Mouse (Mus musculus) kidney, adult 8-10 months (tissue): ENCODE measurements at regions not wholly inside any gene's neighbourhood (a gene's known extent, or its start where the extent isn't known, plus 50 kb on each side); places are given as distances from the start of the nearest gene placed in this dataset.

Experiments used
- DNase-seq, 2 experiments: peaks; one replicate each; pipeline ENCODE4 v3.0.0; 2022

DNA sequence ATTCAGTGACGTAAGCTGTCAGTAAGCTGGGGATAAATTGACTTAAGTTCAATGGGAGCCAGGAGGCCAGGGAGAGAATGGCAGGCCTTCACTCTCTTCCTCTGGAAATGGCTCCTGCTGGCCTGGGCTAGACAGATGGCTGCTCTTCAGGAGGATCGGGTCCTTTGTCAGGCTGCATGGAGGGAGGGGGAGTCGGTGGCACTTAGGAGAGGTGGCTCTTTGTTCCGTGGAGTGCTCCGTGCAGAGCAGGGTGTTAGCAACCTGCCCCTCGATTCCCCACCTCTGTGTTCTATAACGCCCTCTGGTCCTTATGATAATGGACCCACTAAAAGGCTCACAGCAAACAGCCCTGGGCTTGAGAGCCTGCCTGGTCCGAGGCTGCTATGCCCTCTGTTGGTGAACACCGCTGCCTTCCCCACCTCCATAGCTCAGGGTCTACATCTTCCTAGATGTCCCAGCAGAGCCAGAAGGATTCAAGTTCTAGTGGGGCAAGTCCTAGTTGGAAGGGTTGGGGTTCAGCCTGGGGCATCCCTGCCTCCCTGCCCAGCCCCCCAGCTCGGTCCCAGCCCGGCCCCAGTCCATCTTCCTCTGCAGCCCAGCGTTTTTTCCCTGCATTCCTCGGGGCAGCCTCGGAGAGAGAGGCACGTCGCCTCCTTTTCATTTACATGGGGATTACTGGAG, 232.1 kb upstream of the 4930535I16Rik start:
- no peak for DNase-seq

- no peak for DNase-seq
These were observed 231.2 kb upstream of the 4930535I16Rik start for GRCm38 (mm10) chr4:124149037-124149436.

DNA sequence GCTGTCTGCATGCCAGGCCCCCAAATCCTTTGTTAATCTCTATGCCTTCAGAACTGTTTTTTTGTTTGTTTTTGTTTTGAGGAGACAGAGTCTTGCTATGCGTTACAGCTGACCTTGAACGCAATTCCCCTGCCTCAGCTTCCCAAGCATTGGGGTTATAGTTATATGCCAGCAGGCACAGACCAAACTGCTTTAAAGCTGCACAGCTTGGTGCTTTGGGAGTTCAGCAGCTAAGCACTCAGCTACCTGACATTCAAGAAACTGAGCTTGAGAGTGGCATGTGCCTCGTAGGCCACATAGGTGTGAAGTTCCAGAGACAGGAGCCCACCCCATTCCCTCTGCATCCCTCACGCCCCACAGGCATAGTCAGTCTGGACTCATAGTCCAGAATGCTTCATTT, 229.5 kb upstream of the 4930535I16Rik start:
- DNase-seq = no peak

DNA sequence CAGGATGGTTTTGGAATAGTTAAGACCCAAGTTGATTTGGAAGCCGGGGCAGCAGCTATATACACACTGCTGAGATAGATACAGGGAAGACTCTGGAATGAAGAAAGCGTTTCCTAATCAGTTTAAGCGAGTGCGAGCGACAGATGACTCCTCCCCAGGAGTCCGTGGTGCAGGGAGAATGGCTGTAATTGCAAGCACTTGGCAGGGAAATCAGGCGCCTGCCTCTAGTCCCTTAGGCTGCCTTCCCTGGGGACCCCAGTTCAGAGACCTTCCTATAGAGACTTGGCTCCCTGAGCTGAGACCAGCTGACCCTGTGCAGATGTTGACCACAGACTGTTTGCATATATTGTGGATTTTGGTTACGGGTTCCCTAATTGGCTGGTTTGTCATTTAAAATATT, 228.3 kb upstream of the 4930535I16Rik start:
- DNase-seq = no peak

GRCm38 (mm10) chr4:124143630-124144029, 225.8 kb upstream of the 4930535I16Rik start:
- no peak for DNase-seq

GRCm38 (mm10) chr4:124143226-124143625, 225.4 kb upstream of the 4930535I16Rik start:
- DNase-seq = no peak

DNA sequence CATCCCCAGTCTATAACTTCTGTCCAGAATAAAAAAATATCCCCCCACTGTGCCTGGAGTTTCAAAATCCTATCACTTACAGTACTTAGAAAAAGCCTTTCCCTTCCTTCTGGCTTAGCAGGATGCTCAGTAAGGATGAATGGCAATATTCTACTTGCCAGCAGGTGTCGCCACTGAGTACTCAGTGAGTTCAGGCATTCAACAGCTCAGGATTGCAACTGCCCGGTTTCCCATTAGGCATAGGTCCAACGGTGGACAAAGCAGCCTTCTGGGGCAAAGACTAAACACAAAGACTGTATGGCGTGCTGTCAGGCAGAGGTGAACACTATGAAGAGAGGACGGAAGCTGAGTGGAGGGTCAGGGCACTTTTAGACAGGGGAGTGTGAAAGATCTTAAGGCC, 224.3 kb upstream of the 4930535I16Rik start:
- DNase-seq = peak; percentile 63 to 89

DNA sequence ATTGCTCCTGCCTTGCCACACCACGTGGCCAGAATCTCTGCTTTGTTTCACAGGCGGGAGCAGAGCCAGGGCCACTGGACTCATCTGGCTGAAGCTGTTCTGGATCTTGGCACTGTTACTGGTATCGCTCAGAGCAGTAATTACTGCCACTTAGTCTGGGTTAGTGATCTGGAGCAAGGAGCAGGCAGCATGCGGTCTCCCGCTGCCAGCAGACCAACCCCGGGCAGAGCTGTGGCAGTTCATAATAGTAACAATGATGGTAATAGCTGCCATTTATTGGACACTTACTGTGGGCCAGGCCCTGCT, 217.3 kb upstream of the 4930535I16Rik start:
- peak; percentile 58 to 68 for DNase-seq

GRCm38 (mm10) chr4:124134341-124135164, 216.7 kb upstream of the 4930535I16Rik start:
- DNase-seq = no peak

DNA sequence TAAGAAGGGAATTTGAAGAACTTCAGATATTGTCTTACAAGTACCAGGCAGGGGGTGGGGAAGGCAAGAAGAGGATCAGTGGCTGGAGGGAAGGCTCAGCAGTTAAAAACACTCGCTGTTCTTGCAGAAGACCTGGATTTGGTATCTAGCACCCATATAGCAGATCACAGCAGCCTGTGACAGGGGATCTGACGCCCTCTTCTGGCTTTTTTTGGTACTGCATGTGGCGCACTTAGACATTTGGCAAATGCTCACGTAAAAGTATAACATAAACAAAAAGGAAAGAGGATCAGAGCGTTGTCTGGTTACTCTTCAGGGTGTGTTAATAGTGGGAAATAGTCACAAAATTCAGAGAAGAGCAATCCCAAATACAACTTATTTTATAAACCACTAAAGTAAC, 213.1 kb upstream of the 4930535I16Rik start:
- DNase-seq = no peak

DNA sequence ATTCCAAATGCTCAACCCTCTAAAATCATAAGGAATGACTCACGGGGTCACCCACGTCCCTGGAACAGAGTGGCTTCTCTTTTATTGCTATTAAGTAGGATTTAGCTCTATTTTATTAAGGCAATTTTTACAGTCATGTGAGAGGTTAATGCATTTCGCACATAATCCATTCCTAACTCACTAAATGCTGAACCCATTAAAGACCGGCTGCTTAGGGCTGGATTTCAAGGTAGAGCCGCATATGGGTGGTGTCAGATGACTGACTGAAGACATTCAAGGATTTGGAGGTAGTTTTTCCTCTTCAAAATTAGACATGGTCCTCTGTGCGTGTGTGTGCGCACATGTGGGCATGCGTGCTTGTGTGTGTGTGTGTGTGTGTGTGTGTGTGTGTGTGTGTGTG, 208.4 kb upstream of the 4930535I16Rik start:
- DNase-seq = no peak

GRCm38 (mm10) chr4:124120334-124120733, 202.5 kb upstream of the 4930535I16Rik start:
- no peak for DNase-seq

DNA sequence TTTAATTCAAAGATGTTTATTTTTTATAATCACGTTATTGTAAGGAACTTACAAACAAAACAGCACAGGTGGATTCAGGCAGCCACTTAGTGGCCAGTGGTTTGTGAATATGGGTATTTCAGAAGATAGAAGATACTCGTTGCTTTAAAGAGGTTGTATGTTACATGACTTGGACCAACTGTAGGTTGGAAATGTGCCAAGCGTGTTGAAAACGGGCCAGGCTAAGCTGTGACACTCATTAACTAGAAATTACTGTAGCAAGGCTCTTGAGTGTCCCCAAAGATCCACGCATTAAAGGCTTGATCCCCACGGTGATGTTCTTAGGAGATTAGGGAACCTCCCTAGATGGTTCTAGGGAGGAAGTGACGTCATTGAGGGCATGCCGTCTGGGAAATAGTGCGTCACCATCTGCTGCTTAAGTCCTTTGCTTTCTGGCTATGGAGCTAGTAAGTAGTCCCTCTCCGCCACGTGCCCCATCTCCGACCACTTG, 196.1 kb upstream of the 4930535I16Rik start:
- peak in 1 of 2 experiments; percentile 59 for DNase-seq

- DNase-seq = peak in 1 of 2 experiments; percentile 4
These were observed 192.9 kb upstream of the 4930535I16Rik start for GRCm38 (mm10) chr4:124110705-124111104.

DNA sequence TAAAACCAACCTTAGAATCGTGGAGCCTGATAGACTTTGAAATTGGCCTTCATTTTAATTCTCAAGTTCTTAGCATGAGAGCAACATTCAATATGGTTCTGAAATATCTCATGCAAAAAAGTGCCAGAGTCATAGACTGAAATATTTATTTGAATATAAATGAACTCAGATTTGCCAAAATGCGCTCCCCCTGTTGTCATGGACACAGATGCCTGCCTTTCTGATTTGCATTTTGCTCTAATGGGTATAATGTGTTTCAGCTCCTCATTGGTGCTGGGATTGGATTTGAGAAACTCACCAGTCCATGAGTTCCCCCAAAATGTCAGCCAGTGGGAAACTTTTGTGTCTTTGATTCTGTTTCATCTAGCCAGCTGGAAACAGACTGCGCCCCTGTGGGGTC, 191.5 kb upstream of the 4930535I16Rik start:
- no peak for DNase-seq

DNA sequence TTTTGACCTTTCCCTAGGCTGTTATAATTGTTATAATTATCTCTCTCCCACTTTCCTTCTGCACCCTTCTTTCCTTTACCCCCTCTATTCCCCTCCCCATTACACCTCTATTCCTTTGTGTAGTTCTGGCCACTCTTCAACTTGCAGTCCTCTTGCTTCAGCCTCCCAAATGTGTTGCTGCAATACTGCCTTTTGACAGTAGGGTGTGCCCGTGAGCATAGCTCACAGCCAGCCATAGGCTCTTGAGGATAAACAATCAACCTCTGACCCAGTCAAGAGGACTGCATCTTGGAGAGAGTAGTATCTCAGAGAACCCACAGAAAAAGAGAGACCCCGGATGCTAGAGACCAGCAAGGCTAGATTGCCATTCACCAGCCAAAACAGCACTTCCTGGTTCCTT, 184.9 kb upstream of the 4930535I16Rik start:
- DNase-seq = peak in 1 of 2 experiments; percentile 50

DNA sequence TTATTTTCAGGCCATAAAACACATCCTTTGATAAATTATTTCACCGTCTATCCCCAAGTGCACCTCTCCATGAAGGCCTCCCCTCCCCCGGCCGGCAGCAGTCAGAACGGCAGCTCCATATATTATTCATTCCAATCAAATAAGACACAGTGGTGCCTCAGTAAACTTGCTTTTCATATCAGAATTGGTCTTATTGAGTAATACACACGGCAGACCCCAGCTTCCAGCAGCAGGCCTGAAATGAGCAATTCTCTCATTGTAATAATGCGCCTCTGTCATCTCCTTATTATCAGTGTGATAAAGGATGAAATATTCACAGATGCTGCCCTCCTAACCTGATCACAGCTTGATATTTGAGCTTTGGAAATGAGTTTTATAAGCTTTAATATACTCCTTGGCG, 169.0 kb upstream of the 4930535I16Rik start:
- DNase-seq = no peak

- DNase-seq = no peak
These were observed 168.4 kb upstream of the 4930535I16Rik start for GRCm38 (mm10) chr4:124086254-124086653.

DNA sequence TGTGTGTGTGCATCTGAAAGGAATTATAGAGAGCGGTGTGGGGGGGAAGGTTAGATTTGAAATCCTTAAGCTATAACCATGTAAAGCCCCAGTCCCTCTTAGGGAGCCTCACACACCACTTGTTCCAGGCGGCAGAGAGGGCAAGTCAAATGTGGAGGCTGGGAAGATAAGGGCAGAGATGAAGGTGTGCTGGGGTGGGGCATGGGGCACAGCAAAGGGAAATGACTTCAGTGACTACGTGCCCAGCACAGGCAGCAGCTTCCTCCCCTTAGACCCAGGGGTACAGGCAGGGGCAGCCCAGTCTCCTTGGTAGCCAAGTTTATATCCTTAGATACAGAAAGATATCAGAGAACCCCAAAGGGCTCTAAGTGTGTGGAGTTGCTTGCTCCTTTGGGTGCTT, 161.8 kb upstream of the 4930535I16Rik start:
- no peak for DNase-seq

DNA sequence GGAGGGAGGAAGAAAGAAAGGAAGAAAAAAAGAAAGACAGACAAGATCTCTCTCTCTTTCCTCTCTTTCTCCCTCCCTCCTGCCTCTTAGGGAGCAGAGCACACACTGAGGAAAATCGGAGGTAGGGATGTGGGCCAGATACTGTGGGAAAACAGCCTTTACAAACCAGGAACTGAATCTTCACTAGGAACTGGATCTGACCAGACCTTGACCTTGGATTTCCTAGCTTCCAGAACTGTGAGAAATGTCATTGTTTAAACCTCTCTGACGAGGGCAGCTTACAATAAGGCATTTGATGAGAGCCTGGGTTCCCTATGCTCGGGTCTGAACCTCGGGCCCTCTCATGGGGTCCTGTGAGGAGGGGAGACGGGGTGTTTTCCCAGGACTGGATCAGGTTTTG, 157.7 kb upstream of the 4930535I16Rik start:
- DNase-seq = no peak

DNA sequence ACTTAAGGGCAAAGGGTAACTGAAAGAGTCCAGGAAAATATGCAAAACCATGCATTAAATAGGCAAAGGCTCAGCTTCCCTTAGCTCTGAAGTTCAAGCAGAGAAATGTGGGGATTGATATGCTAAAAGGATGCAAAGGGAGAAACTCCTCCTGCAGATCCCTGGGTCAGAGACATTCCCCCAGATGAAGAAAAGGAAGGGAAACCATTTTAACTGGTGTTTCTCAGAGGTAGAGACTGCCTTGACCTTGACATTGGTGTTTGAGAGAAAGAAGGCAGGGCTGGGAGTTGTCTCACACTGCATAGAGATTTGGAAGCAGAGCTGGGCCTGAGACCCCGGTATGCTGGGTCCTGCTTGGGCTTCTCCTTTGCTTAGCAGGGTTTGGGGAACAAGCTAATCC, 155.8 kb upstream of the 4930535I16Rik start:
- no peak for DNase-seq

GRCm38 (mm10) chr4:124064601-124065000, 146.8 kb upstream of the 4930535I16Rik start:
- no peak for DNase-seq

DNA sequence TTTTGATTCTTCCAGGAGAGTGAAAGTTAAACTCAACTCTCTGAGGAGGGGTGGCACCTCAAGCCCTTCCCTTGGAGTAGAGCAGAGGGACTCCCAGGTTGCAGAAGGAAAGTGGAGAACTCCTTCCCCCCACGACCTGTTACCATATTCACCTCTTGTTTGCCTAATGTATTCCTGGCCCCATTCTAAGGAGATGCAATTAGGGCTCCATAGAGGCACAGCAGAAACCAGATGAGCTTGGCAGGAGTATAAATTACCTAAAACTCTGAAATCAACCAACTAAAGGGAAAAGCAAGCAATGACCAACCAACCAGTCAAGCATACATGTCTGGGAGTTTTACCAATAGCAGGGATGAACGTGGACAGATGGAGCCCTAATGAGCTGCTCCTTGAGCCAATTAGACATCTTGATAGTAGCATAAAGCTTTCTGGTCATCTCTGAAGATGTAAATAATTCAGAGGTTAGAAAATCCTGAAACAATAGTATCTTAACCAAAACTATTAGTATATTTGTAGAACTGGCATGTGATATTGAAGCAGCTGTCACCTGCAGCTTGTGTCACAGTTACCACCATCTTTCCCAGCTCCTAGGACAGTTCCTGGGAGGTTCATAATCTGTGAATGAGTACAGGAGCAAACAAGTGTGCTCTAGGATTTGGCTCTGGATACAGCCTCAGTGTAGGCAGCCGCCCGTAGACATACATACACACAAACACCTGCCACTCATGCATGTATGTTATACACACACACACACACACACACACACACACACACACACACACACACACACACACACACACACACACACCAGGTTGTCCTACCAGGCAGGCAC, 145.7 kb upstream of the 4930535I16Rik start:
- no peak for DNase-seq
